Mouse (Mus musculus) retina, embryonic 14.5 days (tissue): ENCODE measurements around the gene Dapl1.
A peak's percentile ranks its signal among the peaks of the same experiment; 100 is the strongest.

Experiments
- DNase-seq: peaks from one replicate; pipeline ENCODE4 v3.0.0-alpha.2; 2015; ENCODE audit warnings: low spot score

Dapl1 gene

DNA sequence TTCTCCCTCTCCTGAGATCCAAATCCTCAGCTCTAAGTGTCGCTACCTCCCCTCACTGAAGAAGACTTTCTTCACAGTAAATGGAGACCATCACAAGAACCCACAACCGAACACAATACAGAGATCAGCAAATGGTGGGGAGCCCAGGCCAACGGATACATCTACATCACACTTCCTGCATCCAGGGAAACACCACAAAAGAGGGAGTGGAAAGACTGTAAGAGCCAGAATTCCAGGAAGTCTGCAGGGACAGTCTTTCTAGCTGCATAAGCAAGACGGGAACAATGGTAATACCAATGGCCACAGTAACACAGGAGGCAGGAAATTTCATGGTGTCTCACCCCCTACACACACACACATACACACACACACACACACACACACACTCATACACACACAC, 55.3 kb downstream of the Dapl1 start:
- DNase-seq, result no peak

- DNase-seq, result peak; percentile 95
Observed at GRCm38 (mm10) chr2:59541121-59541887, 56.9 kb downstream of the Dapl1 start.

GRCm38 (mm10) chr2:59543543-59544065, 59.2 kb downstream of the Dapl1 start:
- DNase-seq, result peak; percentile 56

DNA sequence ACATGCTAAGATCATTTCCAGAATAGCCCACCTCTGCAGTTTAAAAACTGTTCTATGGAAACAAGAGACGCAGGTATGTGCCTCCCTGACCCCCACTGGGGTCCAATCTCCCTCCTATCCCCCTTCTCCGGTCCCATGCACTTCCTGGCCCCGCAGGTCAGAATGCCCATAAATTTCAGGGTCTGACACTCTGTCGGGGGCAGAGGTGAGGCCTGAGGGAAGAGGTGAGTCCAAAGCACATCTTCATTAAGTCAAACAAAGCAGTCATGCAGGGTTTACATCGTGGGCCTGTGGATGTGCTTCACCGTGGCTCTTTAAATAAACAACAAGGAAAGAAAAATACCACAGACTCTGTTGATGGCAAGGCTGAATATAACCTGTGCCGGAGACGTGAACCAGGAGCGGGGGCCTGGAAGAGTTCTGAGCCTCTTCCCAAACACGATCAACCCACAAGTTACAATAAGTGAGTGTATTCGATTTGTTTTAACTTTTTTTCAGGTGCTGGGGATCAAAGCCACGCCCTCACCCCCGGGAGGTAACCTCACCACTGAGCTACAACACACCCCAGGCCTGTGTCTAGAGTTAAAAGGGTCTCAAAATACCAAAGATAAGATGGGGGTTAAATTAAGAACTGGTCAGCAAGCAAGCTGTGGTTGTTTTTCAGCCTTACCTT, 59.9 kb downstream of the Dapl1 start:
- no peak for DNase-seq

DNA sequence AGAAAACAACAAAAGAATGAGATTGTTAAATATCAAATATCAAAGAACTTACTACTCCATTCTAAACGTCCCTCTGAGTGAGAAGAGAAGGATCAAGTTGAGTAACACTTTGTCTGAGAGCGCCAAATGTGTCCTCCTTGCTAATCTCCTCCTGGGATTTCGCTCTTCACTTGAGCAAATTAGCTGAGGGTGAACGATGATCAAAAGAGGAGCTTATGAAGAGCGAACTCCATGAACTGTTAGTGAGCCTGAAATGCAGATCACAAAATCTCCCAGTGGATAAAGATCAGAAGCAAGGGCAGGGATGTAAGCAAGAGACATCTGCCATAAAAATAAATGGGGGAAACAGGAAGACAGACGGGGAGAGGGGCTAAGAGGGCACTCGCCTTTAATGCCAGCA, 60.5 kb downstream of the Dapl1 start:
- DNase-seq, result peak; percentile 59

GRCm38 (mm10) chr2:59547369-59548099, 63.1 kb downstream of the Dapl1 start:
- no peak for DNase-seq

GRCm38 (mm10) chr2:59552784-59553183, 68.3 kb downstream of the Dapl1 start:
- no peak for DNase-seq

GRCm38 (mm10) chr2:59554373-59554940, 70.0 kb downstream of the Dapl1 start:
- no peak for DNase-seq
